19 mouse cellular contexts compared by ENCODE assay signal in genomic region chr4:57446082-57446481, GRCm38 (mm10). TPM values are rescaled to one million over a fixed set of nuclear protein-coding genes. Genes with fewer than 3 reads are reported as not detected.
DNase-seq lines count a peak whose midpoint lies in the region; ATAC-seq and TF ChIP-seq lines count a peak whose summit lies in the region.
"Had no signal": no experiment of that assay in that cellular context is flagged by ENCODE, and none has a peak within 500 bp of the region (broad histone marks: within the 10 kb centered on the region; RNA-seq: fewer than 3 reads in every experiment).

No protein-coding gene starts in this region.

- 0 out of 2 replicates have a peak, but pooled peaks have one; percentile 54 for ATAC-seq in lung, embryonic 14.5 days (ENCODE audit: insufficient read depth)
- no peak for ATAC-seq in lung, postnatal 0 days
- ATAC-seq in lung, embryonic 16.5 days (ENCODE audit: low read depth), result peak; percentile 56; the same call in 1 of the 2 replicates
- ATAC-seq: activated CD4-positive, CD25-positive, alpha-beta regulatory T cell, adult 4 months; CD4-positive, CD25-positive, alpha-beta regulatory T cell, adult 4 months; Patski had no signal

- H3K27me3 ChIP-seq in lung, embryonic 14.5 days (ENCODE audit: insufficient read depth, low read length), result no peaks in the 10 kb centered on the region
- H3K27me3 ChIP-seq in lung, postnatal 0 days (replicated peaks; ENCODE audit: insufficient read depth, low read length), result no peaks in the 10 kb centered on the region
- H3K27me3 ChIP-seq in lung, embryonic 16.5 days (ENCODE audit: control insufficient read depth, insufficient read depth, low read depth, low read length), result no peaks in the 10 kb centered on the region
- H3K27me3 ChIP-seq: CH12.LX, Patski had no signal

- no peak overlapping the region for H3K9ac ChIP-seq in lung, embryonic 14.5 days
- no peak overlapping the region for H3K9ac ChIP-seq in lung, postnatal 0 days (replicated peaks; ENCODE audit: low read depth)
- no peak overlapping the region for H3K9ac ChIP-seq in lung, embryonic 16.5 days (ENCODE audit: low read length)

- TF ChIP-seq EP300 in lung, postnatal 0 days (IDR thresholded peaks at IDR 0.05), result no peak

- no peak overlapping the region for H3K27ac ChIP-seq in lung, embryonic 14.5 days (ENCODE audit: low read depth)
- no peak overlapping the region for H3K27ac ChIP-seq in lung, postnatal 0 days (ENCODE audit: low read length)
- no peak overlapping the region for H3K27ac ChIP-seq in lung, embryonic 16.5 days (ENCODE audit: low read length)

- no peaks in the 10 kb centered on the region for H3K9me3 ChIP-seq in lung, embryonic 14.5 days (ENCODE audit: low read depth, low read length)
- H3K9me3 ChIP-seq in lung, postnatal 0 days (ENCODE audit: low read length), result no peaks in the 10 kb centered on the region
- H3K9me3 ChIP-seq in lung, embryonic 16.5 days (ENCODE audit: control insufficient read depth, low read length), result no peaks in the 10 kb centered on the region; the same call in 1 of the 2 replicates

- DNase-seq in lung, embryonic 14.5 days, result peak; percentile 65
- no peak for DNase-seq in lung, postnatal 0 days (ENCODE audit: low spot score)
- no peak for DNase-seq in lung, postnatal 25 days (ENCODE audit: low spot score)
- DNase-seq: adrenal gland, adult 2 months; adrenal gland, adult 8-10 months; adrenal gland, postnatal 10 days; adrenal gland, postnatal 14 days; adrenal gland, postnatal 25 days; adrenal gland, postnatal 36 days; B cell, adult 2 months; cerebellum, adult 11 months; cerebellum, adult 11-12 months; cerebellum, adult 18-20 months had no signal

- 48% methylated on average over 2 of the region's 2 CpGs for WGBS in lung, embryonic 14.5 days
- WGBS in lung, postnatal 0 days, result 67% methylated on average over 2 of the region's 2 CpGs
- 44% methylated on average over 2 of the region's 2 CpGs for WGBS in lung, embryonic 16.5 days

- no peaks in the 10 kb centered on the region for H3K36me3 ChIP-seq in lung, embryonic 14.5 days (ENCODE audit: insufficient read depth)
- no peaks in the 10 kb centered on the region for H3K36me3 ChIP-seq in lung, postnatal 0 days (ENCODE audit: insufficient read depth, low read length)
- no peaks in the 10 kb centered on the region for H3K36me3 ChIP-seq in lung, embryonic 16.5 days (ENCODE audit: control insufficient read depth, insufficient read depth, low read length)
- H3K36me3 ChIP-seq: G1E had no signal

- no peaks in the 10 kb centered on the region for H3K4me1 ChIP-seq in lung, embryonic 14.5 days (ENCODE audit: insufficient read depth)
- no peaks in the 10 kb centered on the region for H3K4me1 ChIP-seq in lung, postnatal 0 days (ENCODE audit: insufficient read depth, low read depth, low read length)
- no peaks in the 10 kb centered on the region for H3K4me1 ChIP-seq in lung, embryonic 16.5 days (replicated peaks; ENCODE audit: control insufficient read depth, insufficient read depth, low read length)

- TF ChIP-seq CTCF in lung, embryonic 14.5 days (IDR thresholded peaks at IDR 0.05; ENCODE audit: low read depth), result no peak
- TF ChIP-seq CTCF in lung, postnatal 0 days (IDR thresholded peaks at IDR 0.05), result no peak

- H3K4me3 ChIP-seq in lung, embryonic 14.5 days (ENCODE audit: low read depth, low read length), result no peak overlapping the region
- no peak overlapping the region for H3K4me3 ChIP-seq in lung, postnatal 0 days (ENCODE audit: low read depth, low read length)
- H3K4me3 ChIP-seq in lung, embryonic 16.5 days (ENCODE audit: low read length), result no peak overlapping the region

- no peak overlapping the region for H3K4me2 ChIP-seq in lung, embryonic 14.5 days
- H3K4me2 ChIP-seq in lung, postnatal 0 days (replicated peaks; ENCODE audit: low read depth, low read length), result no peak overlapping the region
- no peak overlapping the region for H3K4me2 ChIP-seq in lung, embryonic 16.5 days (ENCODE audit: low read depth, low read length)

RNA-seq across cellular contexts. Expression of gene Palm2, which starts 12.0 kb away (rescaled TPM):
- polyA plus RNA-seq in lung, embryonic 14.5 days (2014; fragmentation: Nextera tagmentation; extraction: Ambion mirVana), result 7.5 and 9.3 TPM in 2 replicates
- polyA plus RNA-seq in lung, postnatal 0 days (2015; fragmentation: Nextera tagmentation; extraction: Ambion mirVana), result 1.9 and 2.7 TPM in 2 replicates
- 5.9 and 6.0 TPM in 2 replicates for polyA plus RNA-seq in lung, embryonic 16.5 days (2015; fragmentation: Nextera tagmentation; extraction: Ambion mirVana)
- polyA plus RNA-seq: activated CD4-positive, CD25-positive, alpha-beta regulatory T cell, adult 4 months; CD4-positive, CD25-positive, alpha-beta regulatory T cell, adult 4 months; G1E had no signal
